Mouse (Mus musculus) megakaryocyte progenitor cell, adult 5-6 weeks (primary cell): ENCODE measurements around the gene Gabbr1. TPM values are rescaled to one million over a fixed set of nuclear protein-coding genes. Genes with fewer than 3 reads are reported as not detected.
"Not testable (repeated sequence)": the region's sequence is repeated elsewhere in the genome, so short reads cannot be mapped to it uniquely, and the experiment has no call there.

Source experiments
- ATAC-seq: replicated peaks from 2 replicates; pipeline ENCODE4 v1.8.0; 2016; ENCODE audit warnings: mild to moderate bottlenecking, moderate TSS enrichment, inconsistent platforms; ENCODE audit not compliant: poor library complexity
- total RNA-seq, 2 experiments: library from RNA; stranded (forward) in 1 of 2; stranded (reverse) in 1 of 2; fragments of 157-497, 149-512 nt in 1 of 2; fragments of 200-1000 nt in 1 of 2; gene quantifications; 2 replicates each; pipeline versions ENCODE4 v1.2.3 to v1.2.4; 2015 to 2017

Gene Gabbr1
- total RNA-seq (2015) (2.6 and 4.3 TPM in 2 replicates), total RNA-seq (2017) (0.25 and 0.91 TPM in 2 replicates)

DNA sequence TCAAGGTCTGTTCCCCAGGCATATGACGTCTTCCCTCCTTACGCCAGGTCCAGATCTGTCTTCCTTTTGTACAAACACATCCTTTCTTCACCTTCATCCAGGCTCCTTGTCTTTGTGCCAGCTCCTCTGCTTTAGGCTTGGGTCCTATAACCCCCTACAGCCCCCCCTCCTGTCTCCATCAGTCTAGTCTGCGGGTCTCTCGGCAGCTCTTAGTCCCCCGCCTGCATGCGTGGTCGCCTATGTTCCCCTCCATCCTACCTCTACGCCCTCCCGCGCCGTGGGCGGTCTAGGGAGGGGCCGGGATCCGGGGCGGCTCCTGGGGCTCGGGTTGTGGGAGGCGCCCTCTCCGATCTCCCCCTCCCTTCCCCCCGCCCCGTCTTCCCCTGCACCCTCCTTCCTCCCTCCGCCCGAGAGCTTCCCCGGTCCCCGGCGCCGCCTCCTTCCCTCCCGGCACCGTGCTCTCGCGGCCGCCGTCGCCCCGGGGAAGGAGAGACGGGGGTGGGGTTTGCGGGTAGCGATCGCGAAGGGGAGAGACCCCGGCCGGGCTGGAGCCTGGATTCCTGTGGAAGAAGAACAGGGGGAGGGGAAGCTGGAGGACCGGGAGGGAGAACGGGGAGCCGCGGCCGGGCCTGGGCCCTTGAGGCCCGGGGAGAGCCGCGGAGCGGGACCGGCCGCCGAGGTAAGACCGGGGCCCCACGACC is at the start of gene Gabbr1:
Gene Gabbr1 (plus strand): TSS at position 356 of the 701 bp plus-strand sequence.
- peak; percentile 47 for ATAC-seq

DNA sequence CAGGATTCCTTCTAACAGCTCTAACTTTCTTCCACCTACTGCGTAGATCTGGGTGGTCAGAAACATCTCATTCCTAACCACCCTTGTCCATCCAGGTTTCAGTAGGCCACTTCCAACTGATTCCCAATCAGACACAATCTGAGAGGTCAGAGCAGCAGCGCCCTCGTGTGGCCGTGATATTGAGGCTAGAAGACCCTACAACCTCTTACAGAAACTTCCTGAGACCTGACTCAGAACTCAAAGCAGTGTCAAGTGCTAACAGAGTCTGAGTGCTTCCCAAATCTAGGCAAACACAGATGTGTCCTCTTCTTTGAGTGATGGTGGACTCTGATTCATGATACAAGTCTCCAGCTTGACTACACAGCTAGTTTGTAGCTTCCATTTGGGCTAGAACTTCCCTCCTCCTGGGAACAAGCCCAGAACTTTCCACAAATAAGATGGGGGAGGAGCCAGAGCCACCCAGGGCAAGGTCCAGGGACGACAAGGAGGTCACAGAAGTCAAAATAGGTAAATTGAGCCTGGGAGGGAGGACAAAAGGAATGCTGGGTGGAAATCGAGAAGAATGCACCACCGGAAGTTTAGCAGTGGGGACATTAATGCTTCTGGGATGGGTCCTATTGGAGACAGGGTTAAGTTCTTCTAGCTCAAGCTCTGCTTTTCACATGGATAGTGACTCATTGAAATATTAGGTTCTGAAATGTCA is 48.6 kb upstream of the Gabbr1 start:
- ATAC-seq, result peak; percentile 56

DNA sequence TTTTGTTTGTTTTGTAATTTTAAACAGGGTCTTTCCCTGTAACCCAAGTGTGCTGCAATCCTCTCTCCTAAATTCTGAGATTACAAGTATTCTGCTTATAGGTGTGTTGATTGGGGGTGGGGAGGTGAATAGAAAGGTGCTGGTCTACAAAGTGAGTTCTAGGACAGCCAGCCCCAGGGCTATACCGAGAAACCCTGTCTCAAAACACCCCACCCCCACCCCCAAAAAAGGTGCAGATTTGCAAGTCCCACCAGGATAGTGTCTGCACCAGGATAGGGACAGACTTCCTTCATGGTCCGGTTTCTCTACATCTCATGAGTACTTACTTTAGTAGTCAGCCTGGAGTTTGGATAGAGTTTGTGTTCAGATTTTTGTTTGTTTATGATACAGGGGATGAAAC is 47.3 kb upstream of the Gabbr1 start:
- ATAC-seq, result no peak

DNA sequence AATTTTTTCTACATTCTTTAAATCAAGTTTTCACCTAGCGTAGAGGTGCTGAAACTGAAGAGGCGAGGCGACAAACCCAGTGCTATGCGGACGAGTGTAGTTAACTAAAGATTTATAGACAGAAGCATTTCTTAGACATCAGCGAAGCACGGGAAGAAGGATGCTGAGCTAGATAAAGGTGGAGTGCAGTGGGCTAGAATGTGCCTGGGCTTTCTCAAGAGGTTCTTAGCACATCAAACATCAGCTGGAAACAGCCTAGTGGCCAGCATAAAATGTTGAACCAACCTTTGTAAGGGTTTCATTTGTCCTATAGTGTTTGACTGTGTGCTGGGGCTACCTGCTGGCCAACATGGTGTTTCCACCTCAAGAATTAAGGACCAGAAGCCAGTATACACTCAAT is 44.9 kb upstream of the Gabbr1 start, which contains the start of gene Zfp57:
Gene Zfp57 (plus strand): TSS at position 301 of the 400 bp plus-strand sequence.
- no peak for ATAC-seq

DNA sequence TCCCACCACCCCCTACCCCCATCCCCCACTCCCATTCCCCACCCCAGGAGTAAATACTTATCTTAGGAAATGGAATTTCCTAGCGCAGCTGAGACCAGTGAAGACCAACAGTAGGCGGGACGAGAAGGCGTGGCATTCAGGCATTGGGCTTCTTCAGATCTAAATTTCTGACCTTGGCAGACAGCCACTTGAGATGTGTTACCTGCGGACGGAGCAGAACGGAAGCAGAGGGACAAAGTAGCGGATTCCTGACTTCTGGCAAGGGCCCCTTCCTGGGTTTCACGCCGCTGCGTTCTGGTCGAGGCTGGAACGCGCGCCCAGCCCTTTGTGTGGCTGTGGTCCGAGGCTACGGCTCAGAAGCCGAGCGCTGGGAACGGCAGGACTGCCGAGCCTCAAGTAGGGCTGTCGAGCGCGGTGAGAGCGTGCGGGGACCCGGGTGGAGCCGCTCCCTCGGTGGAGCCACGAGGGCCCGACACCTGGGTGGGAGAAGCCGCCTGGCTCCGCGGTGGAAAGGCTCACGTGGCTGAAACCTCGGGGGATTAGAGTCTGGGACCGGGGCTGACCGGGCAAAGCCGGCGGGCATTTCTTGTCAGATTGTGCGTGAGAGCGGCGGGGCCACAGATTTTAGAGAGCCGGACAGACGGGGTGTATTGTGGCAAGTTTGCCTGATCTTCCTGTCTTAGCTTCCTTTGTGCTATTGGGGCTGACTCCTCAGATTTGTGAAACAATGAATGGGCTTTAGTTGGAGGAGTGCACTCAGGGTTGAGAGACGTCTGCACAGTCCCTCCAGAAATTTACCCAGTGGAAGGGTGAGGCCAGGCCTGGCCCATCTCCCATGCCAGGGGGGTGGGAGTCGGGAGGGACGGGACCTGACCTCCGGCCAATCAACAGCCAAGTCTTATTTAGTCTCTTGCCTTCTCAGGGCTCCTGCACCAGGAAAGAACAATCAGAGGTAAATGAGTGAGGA is 43.1 kb upstream of the Gabbr1 start:
- ATAC-seq, result peak; percentile 74

DNA sequence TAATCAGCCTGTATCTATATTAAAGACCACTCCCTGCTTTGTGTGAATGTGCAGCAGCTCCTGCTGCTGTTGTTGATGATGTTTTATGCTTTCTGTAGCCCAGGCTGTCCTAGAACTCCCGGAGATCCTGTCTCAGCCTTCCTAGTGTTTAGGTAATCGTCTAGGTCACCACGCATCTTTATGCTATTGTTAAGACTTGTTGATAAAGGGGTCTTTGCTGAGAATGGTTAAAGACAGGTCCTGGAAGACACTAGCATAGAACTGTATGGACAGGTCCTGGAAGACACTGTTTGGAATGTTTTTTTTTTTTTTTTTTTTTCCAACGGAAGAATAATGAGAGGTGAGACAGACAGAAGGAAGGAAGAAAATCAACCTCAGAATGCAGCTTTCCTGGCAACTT is 42.4 kb upstream of the Gabbr1 start:
- no peak for ATAC-seq

DNA sequence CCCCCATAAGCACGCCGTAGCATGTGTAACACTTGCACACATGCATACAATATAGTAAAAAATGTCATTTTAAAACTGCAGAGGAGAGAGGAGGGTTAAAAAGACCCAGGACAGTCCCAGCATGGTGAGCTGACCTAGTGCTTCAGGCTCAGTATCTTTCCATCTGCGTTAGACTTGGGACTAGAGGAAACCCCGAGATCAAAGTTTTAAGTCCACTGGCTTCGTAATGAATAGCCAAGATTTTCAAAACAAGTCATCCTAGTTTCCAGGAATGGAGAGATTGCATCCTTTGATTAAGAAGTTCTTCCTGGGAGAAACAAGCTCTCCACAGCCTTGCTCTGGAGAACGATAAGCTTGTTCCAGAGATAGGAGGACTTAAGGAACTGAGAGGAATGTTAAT is 37.6 kb upstream of the Gabbr1 start:
- no peak for ATAC-seq

DNA sequence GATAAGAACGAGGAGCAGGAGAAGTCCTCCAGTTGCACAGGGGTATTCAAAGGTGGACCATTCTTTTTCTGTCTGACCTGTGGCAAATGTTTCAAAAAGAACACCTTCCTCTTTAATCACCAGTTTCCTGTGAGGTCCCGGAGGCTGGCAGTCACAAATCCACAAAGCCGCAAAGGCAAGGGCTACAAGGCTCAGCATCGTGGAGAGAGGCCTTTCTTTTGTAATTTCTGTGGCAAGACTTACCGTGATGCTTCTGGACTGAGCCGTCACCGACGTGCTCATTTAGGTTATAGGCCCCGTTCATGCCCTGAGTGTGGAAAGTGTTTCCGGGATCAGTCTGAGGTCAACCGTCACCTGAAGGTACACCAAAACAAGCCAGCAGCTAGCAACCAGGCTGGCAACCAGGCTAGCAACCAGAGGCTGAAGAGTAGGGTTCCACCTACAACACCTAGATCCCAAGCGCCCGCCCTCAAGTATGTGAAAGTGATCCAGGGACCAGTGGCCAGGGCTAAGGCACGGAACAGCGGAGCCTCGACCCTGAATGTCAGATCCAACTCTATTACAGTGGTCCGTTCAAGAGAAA is 36.2 kb upstream of the Gabbr1 start:
- ATAC-seq, result peak; percentile 95

DNA sequence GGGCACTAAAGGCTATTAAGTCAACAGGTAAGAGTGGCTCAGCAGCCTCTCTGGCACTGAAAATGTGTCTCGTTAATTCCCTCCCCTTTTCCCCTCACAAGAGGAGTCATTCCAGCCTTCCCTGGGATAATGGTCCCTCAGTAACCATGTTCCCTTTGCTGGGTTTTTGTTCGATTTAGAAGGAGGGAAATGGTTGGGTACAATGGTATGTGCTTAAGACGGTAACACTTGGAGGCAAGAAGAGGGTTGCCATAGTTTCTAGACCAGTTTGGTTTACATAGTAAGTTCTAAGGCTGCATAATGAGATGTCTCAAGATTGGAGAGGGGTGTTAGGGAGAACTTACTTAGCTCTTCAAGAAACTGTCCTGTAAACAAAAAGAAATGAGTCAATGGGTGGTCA is 34.0 kb upstream of the Gabbr1 start:
- no peak for ATAC-seq

DNA sequence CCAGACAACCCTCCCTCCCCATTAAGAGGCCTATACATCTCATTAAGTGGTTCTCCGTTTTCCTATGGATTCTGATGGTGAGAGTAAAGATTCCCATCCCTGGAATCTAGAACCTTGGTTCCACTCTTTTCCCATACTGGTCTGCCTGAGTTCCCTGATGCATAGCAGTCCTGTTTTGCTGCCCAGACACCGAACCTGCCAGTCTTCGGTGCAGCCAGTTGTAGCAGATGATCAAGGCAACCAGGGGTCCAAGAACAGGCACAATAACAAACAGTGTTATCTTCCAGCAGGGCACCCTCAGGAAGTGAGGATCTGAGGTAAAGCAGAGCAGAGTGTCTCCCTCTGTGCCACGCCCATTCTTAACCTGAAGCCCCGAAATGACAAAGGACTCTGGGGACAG is 33.6 kb upstream of the Gabbr1 start:
- no peak for ATAC-seq

DNA sequence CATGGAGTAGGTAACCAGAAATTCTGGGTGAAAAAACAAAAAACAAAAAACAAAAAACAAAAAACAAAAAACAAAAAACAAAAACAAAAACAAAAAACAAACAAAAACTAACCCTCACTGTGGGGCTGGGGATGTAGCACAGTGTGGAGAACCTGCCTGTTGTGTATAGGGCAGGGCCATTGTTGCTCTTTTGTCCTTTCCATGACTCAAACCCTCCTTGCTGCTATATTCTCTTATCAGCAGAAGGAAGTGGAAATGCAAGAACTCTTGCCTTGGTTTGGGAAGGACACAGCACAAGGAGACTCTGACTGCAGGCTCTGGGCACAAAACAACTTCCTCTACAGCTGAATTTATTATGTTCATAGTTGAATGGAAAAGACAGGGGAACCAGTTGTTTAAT is 29.4 kb upstream of the Gabbr1 start:
- no peak for ATAC-seq

DNA sequence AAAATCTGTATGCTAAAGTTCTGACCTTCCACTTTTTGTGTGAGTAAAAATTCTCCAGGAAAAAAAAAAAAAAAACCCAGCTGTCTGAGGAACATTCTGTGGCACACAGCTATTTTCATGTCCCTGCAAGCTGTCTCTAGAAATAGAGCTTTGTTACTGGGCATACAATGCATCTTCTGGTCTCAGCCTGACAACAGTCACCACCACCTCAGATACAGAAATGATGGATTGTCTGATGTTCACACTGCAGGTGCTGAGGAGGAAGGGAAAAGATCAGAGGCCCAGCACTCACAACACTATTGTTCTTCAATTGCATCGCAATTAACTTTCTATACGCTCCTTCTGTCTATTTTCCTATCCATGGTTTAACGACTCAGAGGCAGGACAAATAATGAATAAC is 27.4 kb upstream of the Gabbr1 start:
- no peak for ATAC-seq

DNA sequence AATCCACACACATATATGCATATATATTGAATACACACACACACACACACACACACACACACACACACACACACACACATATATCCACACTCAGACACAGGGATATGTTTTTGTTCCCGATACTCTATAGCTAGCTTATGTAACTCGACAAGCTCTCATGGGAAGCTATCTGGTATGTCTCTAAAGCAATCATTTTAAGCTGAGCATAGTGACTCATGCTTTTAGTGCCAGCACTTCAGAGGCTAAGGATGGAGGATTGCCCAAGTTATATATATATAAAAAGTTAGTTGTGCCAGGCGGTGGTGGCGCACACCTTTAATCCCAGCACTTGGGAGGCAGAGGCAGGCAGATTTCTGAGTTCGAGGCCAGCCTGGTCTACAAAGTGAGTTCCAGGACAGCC is 26.5 kb upstream of the Gabbr1 start:
- ATAC-seq, result not testable (repeated sequence)

DNA sequence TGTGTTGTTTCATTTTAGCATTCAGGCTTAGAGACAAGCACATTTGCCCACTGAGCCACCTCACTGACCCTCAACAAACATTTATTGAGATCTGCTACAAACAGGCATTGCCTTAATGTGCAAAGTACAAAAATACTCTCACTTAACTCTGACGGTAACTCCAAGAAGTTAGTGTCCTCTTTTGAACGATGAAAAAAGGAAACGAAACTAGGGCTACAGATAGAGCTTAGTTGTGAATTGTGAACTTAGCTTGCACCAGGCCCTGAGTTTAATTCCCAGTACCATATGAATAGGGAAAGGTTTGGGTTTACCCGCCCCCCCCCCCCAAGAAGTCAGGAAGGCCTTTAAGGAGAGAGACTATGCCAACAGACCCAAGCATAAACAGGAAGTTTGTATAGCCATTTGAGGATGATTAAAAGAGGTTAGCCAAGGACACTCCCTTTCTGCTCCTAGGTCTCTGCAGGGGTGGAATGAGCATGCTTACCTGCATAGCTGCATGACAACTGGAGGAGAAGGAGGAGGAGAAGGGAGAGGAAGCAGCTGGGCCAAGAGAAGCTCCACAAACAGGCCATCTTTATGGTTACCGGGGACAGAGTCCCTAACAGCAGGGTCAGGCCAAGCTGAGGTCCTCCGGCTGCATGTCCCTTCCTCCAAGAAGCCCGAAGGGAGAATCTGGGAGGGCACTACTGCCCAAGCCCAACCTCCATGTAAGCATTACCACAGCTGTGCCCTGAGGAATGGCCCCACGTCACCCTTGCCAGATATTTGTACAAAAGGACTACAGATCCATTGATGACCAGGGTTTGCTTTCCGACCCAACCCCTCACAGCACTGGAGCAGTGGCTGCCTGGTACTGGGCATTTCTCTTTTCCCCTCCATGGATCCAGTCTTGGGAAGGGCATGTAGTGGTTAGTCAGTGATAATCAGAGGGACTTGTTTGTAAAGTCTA is 22.9 kb upstream of the Gabbr1 start, which contains the start of gene Mog:
Gene Mog (minus strand): TSS at position 771 of the 949 bp plus-strand sequence.
- ATAC-seq, result no peak

DNA sequence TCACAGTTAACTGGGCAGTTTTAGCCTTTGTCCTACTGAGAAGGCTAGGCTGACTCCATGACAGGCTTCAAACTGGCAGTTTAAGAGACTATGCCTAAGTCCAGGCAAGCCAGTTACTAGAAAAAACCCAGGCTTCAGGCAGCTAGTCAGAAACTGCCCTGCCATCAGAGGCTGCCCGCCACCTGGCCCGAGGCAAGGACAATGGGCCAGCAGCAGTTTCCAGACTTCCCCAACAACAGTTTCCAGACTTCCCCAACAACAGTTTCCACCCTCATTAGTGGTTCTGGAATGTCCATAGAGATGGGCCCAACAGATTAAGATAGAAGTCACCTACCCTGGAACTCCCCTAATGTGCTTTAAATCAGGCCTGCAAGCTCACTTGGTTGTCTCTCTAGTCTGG is 19.3 kb upstream of the Gabbr1 start:
- ATAC-seq, result no peak

DNA sequence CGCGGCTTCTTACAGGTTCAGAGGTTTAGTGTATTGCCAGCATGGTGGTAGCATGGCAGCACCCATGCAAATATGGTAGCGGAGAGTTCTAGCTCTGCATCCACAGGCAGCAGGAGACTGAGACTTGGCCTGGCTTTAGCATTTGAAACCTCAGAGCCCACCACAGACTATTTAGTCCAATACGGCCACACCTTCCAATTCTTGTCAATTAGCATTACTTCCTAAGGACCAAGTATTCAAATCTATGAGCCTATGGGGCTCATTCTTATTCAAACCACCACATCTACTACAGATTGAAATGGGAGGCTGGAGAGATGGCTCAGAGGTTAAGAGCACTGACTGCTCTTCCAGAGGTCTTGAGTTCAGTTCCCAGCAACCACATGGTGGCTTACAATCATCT is 18.3 kb upstream of the Gabbr1 start:
- no peak for ATAC-seq

DNA sequence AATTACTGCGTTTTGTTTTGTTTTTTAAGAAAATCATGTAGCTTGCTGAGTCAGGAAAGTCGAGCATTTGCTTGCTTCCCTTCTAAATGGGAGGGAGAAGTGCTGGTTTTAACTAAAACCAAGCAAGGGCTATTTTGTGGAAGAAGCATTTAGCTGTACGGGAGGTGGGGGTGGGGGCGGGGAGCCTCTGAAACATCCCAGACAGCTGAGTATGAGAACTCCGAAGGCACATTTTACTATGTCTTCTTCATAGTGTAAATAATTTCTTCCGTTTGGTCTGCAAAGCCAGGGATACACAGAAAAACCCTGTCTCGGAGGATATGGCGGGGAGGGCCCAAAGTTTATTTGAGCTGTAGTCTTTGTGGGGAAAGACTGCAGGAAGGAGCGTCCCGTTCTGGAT is 17.6 kb upstream of the Gabbr1 start:
- no peak for ATAC-seq

DNA sequence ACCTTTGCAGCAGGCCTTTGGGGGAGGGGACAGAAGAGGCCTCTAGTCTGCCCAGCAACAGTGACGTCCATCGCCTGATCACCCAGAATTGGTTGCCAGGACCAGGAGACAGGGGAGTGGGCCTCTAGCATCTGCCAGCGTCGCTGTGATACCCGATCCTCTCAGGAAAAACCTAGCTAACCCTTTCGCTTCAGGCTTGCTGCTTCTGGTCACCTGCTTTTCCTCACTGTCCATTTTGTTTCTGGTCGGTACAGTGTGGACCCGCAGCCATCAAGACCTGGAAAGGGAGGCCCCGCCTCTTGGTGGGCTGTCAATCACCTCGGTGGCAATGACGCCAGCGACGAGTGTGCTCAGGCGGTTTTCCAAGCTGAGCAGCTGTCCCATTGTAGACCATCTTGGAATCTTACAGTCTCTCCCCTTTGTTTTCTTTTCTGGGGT is 17.1 kb upstream of the Gabbr1 start:
- peak; percentile 97 for ATAC-seq

DNA sequence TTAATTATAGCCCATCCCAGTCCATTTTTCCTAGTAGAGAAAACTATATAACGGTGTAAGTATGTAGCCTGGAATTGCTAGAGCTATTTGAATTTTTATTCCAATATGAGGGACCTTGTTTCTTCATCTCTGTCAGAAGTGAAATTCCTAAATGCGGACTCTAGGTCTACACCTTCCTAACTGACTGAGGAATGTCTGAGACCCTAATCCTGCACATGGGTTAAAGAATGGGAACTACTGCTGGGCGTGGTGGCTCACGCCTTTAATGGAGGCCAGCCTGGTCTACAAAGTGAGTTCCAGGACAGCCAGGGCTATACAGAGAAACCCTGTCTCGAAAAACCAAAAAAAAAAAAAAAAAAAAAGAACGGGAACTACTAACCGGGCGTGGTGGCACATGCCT is 16.6 kb upstream of the Gabbr1 start:
- no peak for ATAC-seq
